Mouse (Mus musculus) granulocyte monocyte progenitor cell, adult 5-6 weeks (primary cell): ENCODE data around the gene Kif5c. TPM values are rescaled to one million over a fixed set of nuclear protein-coding genes. Genes with fewer than 3 reads are reported as not detected.

Experiments used
- ATAC-seq: replicated peaks from 2 replicates; pipeline ENCODE4 v1.8.0; 2016; ENCODE audit warnings: mild to moderate bottlenecking, moderate TSS enrichment, inconsistent platforms; ENCODE audit not compliant: poor library complexity, severe bottlenecking
- total RNA-seq, 2 experiments: library from RNA; stranded (forward) in 1 of 2; stranded (reverse) in 1 of 2; fragments of 200-712, 200-1000 nt in 1 of 2; fragments of >200 nt in 1 of 2; fragmentation: Nextera tagmentation in 1 of 2; gene quantifications; 2 replicates each; pipeline ENCODE4 v1.2.3; 2014 to 2017

The Kif5c gene
- total RNA-seq, 2 experiments from 2014 or later, result not detected

GRCm38 (mm10) chr2:49817151-49817550, 198.1 kb downstream of the Kif5c start:
- no peak for ATAC-seq

- no peak for ATAC-seq
These were observed 199.0 kb downstream of the Kif5c start for GRCm38 (mm10) chr2:49818126-49818525.

- no peak for ATAC-seq
These were observed 203.2 kb downstream of the Kif5c start for GRCm38 (mm10) chr2:49822312-49822711.

Other genes starting within 250 kb of the Kif5c start
- 17.1 and 23.9 TPM in 2 replicates for gene Epc2, start 167.8 kb upstream of the Kif5c start, total RNA-seq (2014; fragmentation: Nextera tagmentation)
- 28.3 and 30.8 TPM in 2 replicates for gene Epc2, start 167.8 kb upstream of the Kif5c start, total RNA-seq (2017)
- not detected in 2 replicates for gene Lypd6b, start 168.4 kb downstream of the Kif5c start, total RNA-seq (2014; fragmentation: Nextera tagmentation)
- 0.10 TPM in 1 of 2 replicates, not detected in the other for gene Lypd6b, start 168.4 kb downstream of the Kif5c start, total RNA-seq (2017)